Mouse (Mus musculus): ENCODE measurements at regions not wholly inside any gene's neighbourhood (a gene's known extent, or its start where the extent isn't known, plus 50 kb on each side); places are given as distances from the start of the nearest gene placed in this dataset.

DNA sequence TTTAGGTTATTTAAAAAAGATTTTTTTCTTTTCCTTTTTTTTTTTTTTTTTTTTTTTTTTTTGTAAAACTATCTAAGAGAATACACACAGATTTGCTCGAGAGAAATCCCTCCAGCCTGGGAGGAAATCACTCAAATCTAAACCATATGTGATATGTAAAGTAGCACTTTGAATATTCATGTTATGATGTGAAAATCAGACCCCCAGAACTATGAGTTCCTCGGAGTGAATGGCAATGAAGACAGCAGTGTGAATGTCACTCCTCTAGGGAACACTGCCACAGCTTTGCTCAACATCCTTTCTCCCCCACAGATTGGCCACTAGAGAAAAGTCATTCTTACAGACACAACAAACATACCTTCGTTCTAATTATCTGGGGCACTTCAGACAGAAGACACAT is 217.8 kb upstream of the Ddx18 start:
- Histone ChIP-seq H3K4me2 (ENCODE audit: low read depth, low read length) (no peak overlapping the region), H3K4me1 (ENCODE audit: control insufficient read depth, insufficient read depth, low read length) (no peaks in the 10 kb centered on the region), H3K27ac (replicated peaks; ENCODE audit: low read depth, low read length) (no peak overlapping the region), H3K4me3 (ENCODE audit: low read depth, low read length) (no peak overlapping the region), H3K27me3 (ENCODE audit: control insufficient read depth, insufficient read depth, low read length) (no peaks in the 10 kb centered on the region), H3K9me3 (replicated peaks; ENCODE audit: control insufficient read depth, low read length) (no peaks in the 10 kb centered on the region), H3K36me3 (replicated peaks; ENCODE audit: control insufficient read depth, insufficient read depth, low read depth, low read length) (no peaks in the 10 kb centered on the region), H3K9ac (replicated peaks; ENCODE audit: low read length) (no peak overlapping the region)
- ATAC-seq (replicated peaks; ENCODE audit: insufficient number of reproducible peaks, low FRiP score, low TSS enrichment, low read depth) = no peak
- 36% methylated on average over 3 of the region's 3 CpGs for WGBS
- DNase-seq (ENCODE audit: low spot score) = peak; percentile 61

DNA sequence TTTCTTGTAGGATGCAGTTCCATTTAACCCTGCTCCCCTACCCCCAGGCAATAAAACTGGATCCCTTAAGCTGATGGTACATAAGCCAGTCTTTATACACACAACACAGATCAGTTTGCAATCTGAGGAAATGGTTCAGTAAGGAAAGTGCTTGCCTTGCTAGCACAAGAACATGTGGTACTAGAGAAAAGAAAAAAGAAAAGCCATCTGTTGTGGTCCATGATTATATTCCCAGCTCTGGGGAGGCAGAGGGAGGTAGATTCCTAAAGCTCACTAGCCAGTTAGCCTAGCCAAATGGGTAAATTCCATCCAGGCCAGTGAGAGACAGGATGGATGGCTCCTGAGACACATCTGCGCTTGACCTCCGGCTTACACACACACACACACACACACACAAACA is 206.2 kb upstream of the Ddx18 start:
- no peak for ATAC-seq (replicated peaks; ENCODE audit: insufficient number of reproducible peaks, low FRiP score, low TSS enrichment, low read depth)
- no peak overlapping the region for H3K27ac ChIP-seq (replicated peaks; ENCODE audit: low read depth, low read length)

DNA sequence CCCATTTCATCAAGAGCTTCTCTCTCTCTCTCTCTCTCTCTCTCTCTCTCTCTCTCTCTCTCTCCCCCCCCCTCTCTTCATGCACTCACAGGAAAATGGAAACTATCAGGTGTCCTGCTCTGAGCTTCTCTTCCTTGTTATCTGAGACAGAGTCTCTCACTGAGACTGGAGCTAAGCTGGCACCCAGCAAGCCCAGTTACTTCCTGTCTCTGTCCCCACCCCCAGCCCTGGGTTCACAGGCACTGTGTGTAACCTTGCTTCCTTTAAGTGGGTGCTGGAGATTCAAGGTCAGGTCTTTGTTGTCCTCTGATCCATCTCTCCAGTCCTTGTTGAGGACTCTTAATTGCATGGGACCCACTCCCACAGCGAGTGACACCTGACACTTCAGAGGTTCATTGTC is 203.7 kb upstream of the Ddx18 start:
- Histone ChIP-seq H3K4me2 (ENCODE audit: low read depth, low read length) (no peak overlapping the region), H3K36me3 (replicated peaks; ENCODE audit: control insufficient read depth, insufficient read depth, low read depth, low read length) (no peaks in the 10 kb centered on the region), H3K27me3 (ENCODE audit: control insufficient read depth, insufficient read depth, low read length) (no peaks in the 10 kb centered on the region), H3K4me3 (ENCODE audit: low read depth, low read length) (no peak overlapping the region), H3K27ac (replicated peaks; ENCODE audit: low read depth, low read length) (no peak overlapping the region), H3K9ac (replicated peaks; ENCODE audit: low read length) (no peak overlapping the region), H3K4me1 (ENCODE audit: control insufficient read depth, insufficient read depth, low read length) (no peaks in the 10 kb centered on the region; the same call in 1 of the 2 replicates), H3K9me3 (replicated peaks; ENCODE audit: control insufficient read depth, low read length) (no peaks in the 10 kb centered on the region)
- WGBS = 65% methylated on average over 1 of the region's 1 CpGs
- ATAC-seq (replicated peaks; ENCODE audit: insufficient number of reproducible peaks, low FRiP score, low TSS enrichment, low read depth) = 0 out of 2 replicates have a peak, but pooled peaks have one; percentile 37
- no peak for DNase-seq (ENCODE audit: low spot score)

More for the DNA sequence above, 206.2 kb upstream of the Ddx18 start:
- WGBS = 96% methylated on average over 2 of the region's 2 CpGs
- no peak overlapping the region for H3K4me3 ChIP-seq (ENCODE audit: low read depth, low read length)
- no peaks in the 10 kb centered on the region for H3K36me3 ChIP-seq (replicated peaks; ENCODE audit: control insufficient read depth, insufficient read depth, low read depth, low read length)
- no peak overlapping the region for H3K9ac ChIP-seq (replicated peaks; ENCODE audit: low read length)
- no peaks in the 10 kb centered on the region; the same call in 1 of the 2 replicates for H3K4me1 ChIP-seq (ENCODE audit: control insufficient read depth, insufficient read depth, low read length)
- no peak overlapping the region for H3K4me2 ChIP-seq (ENCODE audit: low read depth, low read length)
- no peaks in the 10 kb centered on the region for H3K27me3 ChIP-seq (ENCODE audit: control insufficient read depth, insufficient read depth, low read length)
- no peaks in the 10 kb centered on the region for H3K9me3 ChIP-seq (replicated peaks; ENCODE audit: control insufficient read depth, low read length)
- no peak for DNase-seq (ENCODE audit: low spot score)

DNA sequence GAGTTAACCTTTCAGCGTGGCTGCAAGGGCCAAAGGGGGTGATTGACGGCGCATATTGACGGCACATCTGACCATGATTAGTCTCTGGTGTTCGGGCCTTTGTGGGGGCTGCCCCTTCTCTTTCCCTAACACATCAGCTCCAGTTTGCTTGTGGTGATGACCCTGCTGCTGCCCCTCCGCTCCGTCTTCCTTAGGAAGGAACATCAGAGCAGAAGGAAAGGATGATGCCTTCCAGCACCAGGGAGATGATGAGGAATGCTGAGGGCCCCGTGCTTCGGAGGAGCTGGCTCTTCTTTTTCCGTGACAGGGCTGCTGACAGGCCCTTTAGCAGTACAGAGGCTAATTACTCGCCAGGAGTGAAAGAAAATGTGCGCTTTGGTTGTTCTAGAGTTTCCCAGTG is 203.1 kb upstream of the Ddx18 start:
- ATAC-seq (replicated peaks; ENCODE audit: insufficient number of reproducible peaks, low FRiP score, low TSS enrichment, low read depth) (no peak), DNase-seq (ENCODE audit: low spot score) (peak; percentile 67)
- Histone ChIP-seq H3K36me3 (replicated peaks; ENCODE audit: control insufficient read depth, insufficient read depth, low read depth, low read length) (no peaks in the 10 kb centered on the region), H3K27me3 (ENCODE audit: control insufficient read depth, insufficient read depth, low read length) (no peaks in the 10 kb centered on the region), H3K4me2 (ENCODE audit: low read depth, low read length) (no peak overlapping the region), H3K4me3 (ENCODE audit: low read depth, low read length) (no peak overlapping the region), H3K4me1 (ENCODE audit: control insufficient read depth, insufficient read depth, low read length) (no peaks in the 10 kb centered on the region; the same call in 1 of the 2 replicates), H3K9me3 (replicated peaks; ENCODE audit: control insufficient read depth, low read length) (no peaks in the 10 kb centered on the region), H3K27ac (replicated peaks; ENCODE audit: low read depth, low read length) (no peak overlapping the region), H3K9ac (replicated peaks; ENCODE audit: low read length) (no peak overlapping the region)
- 21% methylated on average over 12 of the region's 12 CpGs for WGBS

DNA sequence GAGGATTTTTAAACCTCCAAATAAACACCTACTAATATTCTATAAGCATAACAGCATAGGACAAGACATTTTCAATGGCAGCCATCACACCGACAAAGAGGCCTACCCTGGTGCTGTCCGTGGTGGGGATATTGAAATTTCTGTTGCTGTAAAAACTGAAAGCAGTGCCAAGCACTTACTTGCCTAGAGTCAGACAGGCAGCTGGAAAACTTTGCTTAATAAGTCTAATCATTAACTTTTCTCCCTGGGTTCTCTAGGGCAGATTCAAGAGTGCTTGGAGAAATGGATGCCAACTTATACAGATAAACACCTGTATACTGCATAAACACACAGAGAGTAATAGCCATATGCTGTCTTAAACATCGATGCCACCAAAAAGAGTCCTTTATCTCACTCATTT is 192.3 kb upstream of the Ddx18 start:
- no peaks in the 10 kb centered on the region for H3K9me3 ChIP-seq (replicated peaks; ENCODE audit: control insufficient read depth, low read length)
- no peak for ATAC-seq (replicated peaks; ENCODE audit: insufficient number of reproducible peaks, low FRiP score, low TSS enrichment, low read depth)
- H3K27ac ChIP-seq (replicated peaks; ENCODE audit: low read depth, low read length) = no peak overlapping the region
- DNase-seq (ENCODE audit: low spot score) = no peak
- WGBS = 79% methylated on average over 3 of the region's 3 CpGs
- H3K36me3 ChIP-seq (replicated peaks; ENCODE audit: control insufficient read depth, insufficient read depth, low read depth, low read length) = no peaks in the 10 kb centered on the region
- H3K4me3 ChIP-seq (ENCODE audit: low read depth, low read length) = no peak overlapping the region
- no peak overlapping the region for H3K9ac ChIP-seq (replicated peaks; ENCODE audit: low read length)
- H3K4me1 ChIP-seq (ENCODE audit: control insufficient read depth, insufficient read depth, low read length) = no peaks in the 10 kb centered on the region
- no peaks in the 10 kb centered on the region for H3K27me3 ChIP-seq (ENCODE audit: control insufficient read depth, insufficient read depth, low read length)
- no peak overlapping the region for H3K4me2 ChIP-seq (ENCODE audit: low read depth, low read length)

DNA sequence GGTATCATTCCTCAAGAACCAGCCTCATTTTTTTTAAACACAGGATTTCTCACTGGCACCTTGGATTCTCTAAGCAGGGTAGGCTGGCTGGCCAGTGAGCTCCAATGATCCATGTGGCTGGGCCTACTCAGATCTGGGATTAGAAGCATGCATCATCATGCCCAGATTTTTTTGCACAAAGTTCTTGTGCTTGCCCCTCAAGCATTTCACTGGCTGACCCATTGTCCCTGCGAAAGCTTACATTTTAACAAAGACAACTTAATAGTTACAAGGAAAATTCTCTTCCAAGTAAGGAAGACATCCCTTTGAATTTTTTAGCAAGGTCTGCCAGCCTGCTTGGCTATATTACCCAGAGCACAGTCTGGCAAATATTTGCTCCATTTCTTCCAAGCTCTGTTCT is 177.4 kb upstream of the Ddx18 start:
- Histone ChIP-seq H3K27ac (replicated peaks; ENCODE audit: low read depth, low read length) (no peak overlapping the region), H3K4me1 (ENCODE audit: control insufficient read depth, insufficient read depth, low read length) (no peaks in the 10 kb centered on the region), H3K36me3 (replicated peaks; ENCODE audit: control insufficient read depth, insufficient read depth, low read depth, low read length) (no peaks in the 10 kb centered on the region), H3K4me3 (ENCODE audit: low read depth, low read length) (no peak overlapping the region), H3K9me3 (replicated peaks; ENCODE audit: control insufficient read depth, low read length) (no peaks in the 10 kb centered on the region), H3K27me3 (ENCODE audit: control insufficient read depth, insufficient read depth, low read length) (no peaks in the 10 kb centered on the region), H3K9ac (replicated peaks; ENCODE audit: low read length) (no peak overlapping the region), H3K4me2 (ENCODE audit: low read depth, low read length) (no peak overlapping the region)
- WGBS = 100% methylated on average over 1 of the region's 1 CpGs
- ATAC-seq (replicated peaks; ENCODE audit: insufficient number of reproducible peaks, low FRiP score, low TSS enrichment, low read depth) (no peak), DNase-seq (ENCODE audit: low spot score) (no peak)

DNA sequence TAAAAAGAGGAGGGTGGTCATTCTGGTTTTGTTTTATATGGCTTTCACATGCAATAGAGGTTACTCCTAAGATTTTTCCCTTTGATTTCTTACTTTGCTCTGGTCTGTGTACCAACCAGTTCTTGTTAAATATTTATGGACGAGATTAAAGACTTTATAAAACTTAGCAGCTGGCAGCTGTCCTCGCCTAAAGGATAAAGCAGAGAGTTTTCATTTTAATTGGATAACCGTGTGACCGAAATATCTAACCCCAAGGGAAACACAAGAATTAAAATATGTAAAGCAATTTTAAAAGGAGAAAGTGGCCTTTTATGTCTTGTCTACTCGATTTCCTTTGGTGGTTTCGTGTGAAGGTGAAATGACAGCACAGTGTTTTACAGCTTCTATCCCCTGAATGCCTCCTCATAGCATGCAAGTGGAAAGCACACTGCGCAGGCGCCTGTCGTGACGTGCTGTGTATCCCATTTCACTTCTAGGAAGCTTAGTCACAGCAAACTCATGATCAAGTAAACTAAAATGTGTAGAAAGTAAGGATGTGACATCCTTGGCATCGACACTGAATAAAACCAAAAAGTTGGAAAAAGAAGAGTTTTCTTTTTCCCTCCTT is 167.4 kb upstream of the Ddx18 start:
- H3K4me2 ChIP-seq (ENCODE audit: low read depth, low read length) = no peak overlapping the region
- no peak overlapping the region for H3K9ac ChIP-seq (replicated peaks; ENCODE audit: low read length)
- no peak overlapping the region for H3K27ac ChIP-seq (replicated peaks; ENCODE audit: low read depth, low read length)
- no peaks in the 10 kb centered on the region for H3K4me1 ChIP-seq (ENCODE audit: control insufficient read depth, insufficient read depth, low read length)
- WGBS = 79% methylated on average over 11 of the region's 11 CpGs
- ATAC-seq (replicated peaks; ENCODE audit: insufficient number of reproducible peaks, low FRiP score, low TSS enrichment, low read depth) (no peak), DNase-seq (ENCODE audit: low spot score) (no peak)
- no peaks in the 10 kb centered on the region for H3K36me3 ChIP-seq (replicated peaks; ENCODE audit: control insufficient read depth, insufficient read depth, low read depth, low read length)
- no peaks in the 10 kb centered on the region for H3K27me3 ChIP-seq (ENCODE audit: control insufficient read depth, insufficient read depth, low read length)
- no peaks in the 10 kb centered on the region for H3K9me3 ChIP-seq (replicated peaks; ENCODE audit: control insufficient read depth, low read length)
- no peak overlapping the region for H3K4me3 ChIP-seq (ENCODE audit: low read depth, low read length)

DNA sequence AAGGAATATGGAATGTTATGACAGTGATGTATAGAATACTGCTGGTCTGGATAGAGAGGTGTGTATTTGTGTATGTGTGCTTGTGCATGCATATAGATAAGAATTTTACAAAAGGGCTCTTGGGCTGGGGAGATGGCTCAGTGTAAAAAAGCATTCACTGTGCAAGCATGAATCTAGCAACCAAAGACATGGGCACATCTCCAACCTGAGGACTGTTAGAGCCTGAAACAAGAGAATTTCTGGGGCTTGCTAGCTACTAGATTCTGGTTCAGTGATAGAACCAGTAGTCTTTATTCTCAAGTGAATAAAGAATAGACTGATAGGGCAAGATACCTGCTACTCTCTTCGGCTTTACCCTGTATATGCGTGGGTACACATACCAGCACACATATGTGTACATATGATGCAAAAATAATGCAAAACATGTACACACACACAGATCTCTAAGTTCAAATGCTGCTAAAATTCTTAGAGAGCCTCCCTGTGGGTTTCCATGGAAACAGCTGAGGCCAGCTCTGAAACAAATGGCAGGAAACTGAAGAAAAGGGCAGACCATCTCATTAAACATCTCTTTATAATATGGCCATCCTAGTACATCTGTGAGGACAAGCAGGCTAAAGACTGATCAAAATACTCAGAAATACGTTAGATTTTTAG is 166.8 kb upstream of the Ddx18 start:
- no peaks in the 10 kb centered on the region for H3K4me1 ChIP-seq (ENCODE audit: control insufficient read depth, insufficient read depth, low read length)
- no peaks in the 10 kb centered on the region for H3K27me3 ChIP-seq (ENCODE audit: control insufficient read depth, insufficient read depth, low read length)
- ATAC-seq (replicated peaks; ENCODE audit: insufficient number of reproducible peaks, low FRiP score, low TSS enrichment, low read depth) (no peak), DNase-seq (ENCODE audit: low spot score) (no peak)
- H3K36me3 ChIP-seq (replicated peaks; ENCODE audit: control insufficient read depth, insufficient read depth, low read depth, low read length) = no peaks in the 10 kb centered on the region
- 81% methylated on average over 3 of the region's 3 CpGs for WGBS
- no peak overlapping the region for H3K9ac ChIP-seq (replicated peaks; ENCODE audit: low read length)
- no peaks in the 10 kb centered on the region for H3K9me3 ChIP-seq (replicated peaks; ENCODE audit: control insufficient read depth, low read length)
- H3K4me2 ChIP-seq (ENCODE audit: low read depth, low read length) = no peak overlapping the region
- H3K4me3 ChIP-seq (ENCODE audit: low read depth, low read length) = no peak overlapping the region
- no peak overlapping the region for H3K27ac ChIP-seq (replicated peaks; ENCODE audit: low read depth, low read length)
